Mouse (Mus musculus): ENCODE data around the gene Neu1. TPM values are rescaled to one million over a fixed set of nuclear protein-coding genes. Genes with fewer than 3 reads are reported as not detected.

The Neu1 gene
- total and polyA plus RNA-seq, 3 experiments, result 12.0 to 17.2 (median 12.6) TPM

DNA sequence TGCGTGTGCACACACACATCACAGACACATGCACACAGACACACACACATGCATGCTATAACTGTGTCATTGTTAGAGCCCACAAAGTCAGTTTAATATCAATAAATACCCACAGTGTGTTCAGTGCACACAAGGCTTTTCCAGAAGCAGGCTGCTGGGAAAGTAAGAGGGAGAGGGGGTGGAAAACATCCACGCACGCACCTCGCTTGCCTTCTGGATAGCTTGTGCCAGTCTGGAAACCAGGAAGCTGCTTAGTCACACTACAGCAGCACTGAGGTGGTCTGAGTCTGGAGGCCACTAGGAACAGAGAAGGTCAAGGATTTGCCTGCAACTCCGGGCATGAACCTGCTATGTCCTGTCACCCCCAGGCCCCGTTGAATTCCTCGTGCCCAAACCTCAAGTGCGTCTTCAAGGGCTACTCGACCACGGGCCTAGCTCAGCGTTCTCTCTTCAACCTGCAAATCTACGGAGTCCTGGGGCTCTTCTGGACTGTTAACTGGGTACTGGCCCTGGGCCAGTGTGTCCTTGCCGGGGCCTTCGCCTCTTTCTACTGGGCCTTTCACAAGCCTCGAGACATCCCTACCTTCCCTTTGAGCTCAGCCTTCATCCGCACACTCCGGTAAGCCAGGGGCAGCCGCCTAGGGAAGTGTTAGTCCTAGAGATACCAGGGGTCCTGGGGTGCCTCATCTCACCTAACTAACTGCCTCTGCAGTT lies 3.6 kb upstream of the Neu1 start:
- no peak for ATAC-seq (ENCODE audit: extremely low read depth, insufficient number of reproducible peaks, low FRiP score, poor library complexity, severe bottlenecking)
- Histone ChIP-seq H3K9me3 (replicated peaks) (no peaks in the 10 kb centered on the region), H3K36me3 (replicated peaks) (peaks cover 1% of the 10 kb centered on the region), H3K4me3 (ENCODE audit: low read depth, low read length) (no peak overlapping the region), H3K27me3 (ENCODE audit: insufficient read depth, low read length) (peaks cover 28% of the 10 kb centered on the region), H3K4me1 (ENCODE audit: insufficient read depth, low read depth, low read length) (peaks cover 31% of the 10 kb centered on the region)
- no peak for DNase-seq (ENCODE audit: low spot score)
- no peak for TF ChIP-seq POLR2AphosphoS5 (IDR thresholded peaks at IDR 0.05; ENCODE audit: insufficient replicate concordance, low read depth, low read length)
- TF ChIP-seq CTCF (IDR thresholded peaks at IDR 0.05; ENCODE audit: low read depth, low read length), result no peak
- no peak for TF ChIP-seq TAL1 (conservative IDR thresholded peaks at IDR 0.05; ENCODE audit: low read depth, low read length)
- TF ChIP-seq GATA2 (IDR thresholded peaks at IDR 0.05; ENCODE audit: borderline replicate concordance, low read depth, low read length), result no peak
- TF ChIP-seq GATA1 (IDR thresholded peaks at IDR 0.05; ENCODE audit: borderline replicate concordance, low read length), result no peak

GRCm38 (mm10) chr17:34928841-34929240 lies 2.2 kb upstream of the Neu1 start:
- no peak for ATAC-seq (ENCODE audit: extremely low read depth, insufficient number of reproducible peaks, low FRiP score, poor library complexity, severe bottlenecking)
- Histone ChIP-seq H3K4me1 (ENCODE audit: insufficient read depth, low read depth, low read length) (peaks cover 26% of the 10 kb centered on the region), H3K36me3 (replicated peaks) (peaks cover 13% of the 10 kb centered on the region), H3K27me3 (ENCODE audit: insufficient read depth, low read length) (peaks cover 16% of the 10 kb centered on the region), H3K9me3 (replicated peaks) (no peaks in the 10 kb centered on the region), H3K4me3 (ENCODE audit: low read depth, low read length) (no peak overlapping the region)
- TF ChIP-seq CTCF (IDR thresholded peaks at IDR 0.05; ENCODE audit: low read depth, low read length) (no peak), POLR2AphosphoS5 (IDR thresholded peaks at IDR 0.05; ENCODE audit: insufficient replicate concordance, low read depth, low read length) (no peak), GATA1 (IDR thresholded peaks at IDR 0.05; ENCODE audit: borderline replicate concordance, low read length) (no peak), TAL1 (conservative IDR thresholded peaks at IDR 0.05; ENCODE audit: low read depth, low read length) (no peak), GATA2 (IDR thresholded peaks at IDR 0.05; ENCODE audit: borderline replicate concordance, low read depth, low read length) (no peak)
- no peak for DNase-seq (ENCODE audit: low spot score)

DNA sequence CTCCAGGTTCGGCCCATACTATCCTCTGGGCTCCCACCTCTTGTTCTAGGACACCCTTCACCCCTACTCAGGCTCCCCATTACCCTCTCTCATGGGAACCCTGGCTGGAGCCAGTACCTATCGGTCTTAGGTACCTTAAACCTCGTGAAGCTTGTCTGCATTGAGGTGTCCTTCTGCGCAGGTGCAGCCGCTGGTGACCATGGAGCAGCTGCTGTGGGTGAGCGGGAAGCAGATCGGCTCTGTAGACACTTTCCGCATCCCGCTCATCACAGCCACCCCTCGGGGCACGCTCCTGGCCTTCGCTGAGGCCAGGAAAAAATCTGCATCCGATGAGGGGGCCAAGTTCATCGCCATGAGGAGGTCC lies 664 bp downstream of the Neu1 start:
- DNase-seq (ENCODE audit: low spot score) (no peak), ATAC-seq (ENCODE audit: extremely low read depth, insufficient number of reproducible peaks, low FRiP score, poor library complexity, severe bottlenecking) (no peak)
- no peaks in the 10 kb centered on the region for H3K9me3 ChIP-seq (replicated peaks)
- H3K36me3 ChIP-seq (replicated peaks), result peaks cover 38% of the 10 kb centered on the region
- TF ChIP-seq GATA2 (IDR thresholded peaks at IDR 0.05; ENCODE audit: borderline replicate concordance, low read depth, low read length) (no peak), GATA1 (IDR thresholded peaks at IDR 0.05; ENCODE audit: borderline replicate concordance, low read length) (no peak), TAL1 (conservative IDR thresholded peaks at IDR 0.05; ENCODE audit: low read depth, low read length) (no peak), POLR2AphosphoS5 (IDR thresholded peaks at IDR 0.05; ENCODE audit: insufficient replicate concordance, low read depth, low read length) (no peak), CTCF (IDR thresholded peaks at IDR 0.05; ENCODE audit: low read depth, low read length) (no peak)
- peak overlapping the region; percentile 94 for H3K4me3 ChIP-seq (ENCODE audit: low read depth, low read length)
- H3K4me1 ChIP-seq (ENCODE audit: insufficient read depth, low read depth, low read length), result peaks cover 26% of the 10 kb centered on the region
- peaks cover 10% of the 10 kb centered on the region; the same call in 1 of the 2 replicates for H3K27me3 ChIP-seq (ENCODE audit: insufficient read depth, low read length)

- DNase-seq (ENCODE audit: low spot score) (no peak), ATAC-seq (ENCODE audit: extremely low read depth, insufficient number of reproducible peaks, low FRiP score, poor library complexity, severe bottlenecking) (no peak)
- no peaks in the 10 kb centered on the region for H3K9me3 ChIP-seq (replicated peaks)
- peaks cover 38% of the 10 kb centered on the region for H3K36me3 ChIP-seq (replicated peaks)
- H3K4me3 ChIP-seq (ENCODE audit: low read depth, low read length), result no peak overlapping the region; the same call in 1 of the 2 replicates
- peaks cover 10% of the 10 kb centered on the region; the same call in 1 of the 2 replicates for H3K27me3 ChIP-seq (ENCODE audit: insufficient read depth, low read length)
- TF ChIP-seq TAL1 (conservative IDR thresholded peaks at IDR 0.05; ENCODE audit: low read depth, low read length) (no peak), GATA2 (IDR thresholded peaks at IDR 0.05; ENCODE audit: borderline replicate concordance, low read depth, low read length) (no peak), POLR2AphosphoS5 (IDR thresholded peaks at IDR 0.05; ENCODE audit: insufficient replicate concordance, low read depth, low read length) (no peak), CTCF (IDR thresholded peaks at IDR 0.05; ENCODE audit: low read depth, low read length) (no peak), GATA1 (IDR thresholded peaks at IDR 0.05; ENCODE audit: borderline replicate concordance, low read length) (no peak)
- peaks cover 24% of the 10 kb centered on the region for H3K4me1 ChIP-seq (ENCODE audit: insufficient read depth, low read depth, low read length)
Measured at GRCm38 (mm10) chr17:34932287-34932686, 1.2 kb downstream of the Neu1 start.

DNA sequence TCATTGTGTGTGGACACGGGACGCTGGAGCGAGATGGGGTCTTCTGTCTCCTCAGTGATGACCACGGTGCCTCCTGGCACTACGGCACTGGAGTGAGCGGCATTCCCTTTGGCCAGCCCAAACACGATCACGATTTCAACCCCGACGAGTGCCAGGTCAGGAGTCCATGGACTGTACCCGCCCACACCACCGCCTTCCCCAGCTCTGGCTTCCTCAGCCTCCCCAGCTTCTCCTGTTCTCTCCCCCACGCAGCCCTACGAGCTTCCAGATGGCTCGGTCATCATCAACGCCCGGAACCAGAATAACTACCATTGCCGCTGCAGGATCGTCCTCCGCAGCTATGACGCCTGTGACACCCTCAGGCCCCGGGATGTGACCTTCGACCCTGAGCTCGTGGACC lies 3.0 kb downstream of the Neu1 start:
- DNase-seq (ENCODE audit: low spot score) (no peak), ATAC-seq (ENCODE audit: extremely low read depth, insufficient number of reproducible peaks, low FRiP score, poor library complexity, severe bottlenecking) (no peak)
- peaks cover 24% of the 10 kb centered on the region for H3K4me1 ChIP-seq (ENCODE audit: insufficient read depth, low read depth, low read length)
- H3K27me3 ChIP-seq (ENCODE audit: insufficient read depth, low read length), result no peaks in the 10 kb centered on the region
- H3K4me3 ChIP-seq (ENCODE audit: low read depth, low read length), result peak overlapping the region; percentile 9; the same call in 1 of the 2 replicates
- peaks cover 40% of the 10 kb centered on the region for H3K36me3 ChIP-seq (replicated peaks)
- no peak for TF ChIP-seq TAL1 (conservative IDR thresholded peaks at IDR 0.05; ENCODE audit: low read depth, low read length)
- H3K9me3 ChIP-seq (replicated peaks), result no peaks in the 10 kb centered on the region

DNA sequence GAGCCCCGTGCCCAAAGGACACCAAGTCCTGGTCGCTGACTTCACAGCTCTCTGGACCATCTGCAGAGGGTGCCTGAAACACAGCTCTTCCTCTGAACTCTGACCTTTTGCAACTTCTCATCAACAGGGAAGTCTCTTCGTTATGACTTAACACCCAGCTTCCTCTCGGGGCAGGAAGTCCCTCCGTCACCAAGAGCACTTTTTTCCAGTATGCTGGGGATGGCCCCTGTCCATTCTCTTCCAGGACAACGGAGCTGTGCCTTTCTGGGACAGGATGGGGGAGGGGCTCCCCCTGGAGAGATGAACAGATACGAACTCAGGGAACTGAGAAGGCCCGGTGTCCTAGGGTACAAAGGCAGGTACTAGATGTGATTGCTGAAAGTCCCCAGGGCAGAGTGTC lies 3.8 kb downstream of the Neu1 start:
- TF ChIP-seq TAL1 (conservative IDR thresholded peaks at IDR 0.05; ENCODE audit: low read depth, low read length), result no peak
- TF ChIP-seq POLR2AphosphoS5 (IDR thresholded peaks at IDR 0.05; ENCODE audit: insufficient replicate concordance, low read depth, low read length), result no peak
- TF ChIP-seq GATA1 (IDR thresholded peaks at IDR 0.05; ENCODE audit: borderline replicate concordance, low read length), result no peak
- TF ChIP-seq GATA2 (IDR thresholded peaks at IDR 0.05; ENCODE audit: borderline replicate concordance, low read depth, low read length), result no peak
- TF ChIP-seq CTCF (IDR thresholded peaks at IDR 0.05; ENCODE audit: low read depth, low read length), result no peak
- Histone ChIP-seq H3K4me1 (ENCODE audit: insufficient read depth, low read depth, low read length) (peaks cover 28% of the 10 kb centered on the region), H3K27me3 (ENCODE audit: insufficient read depth, low read length) (0 out of 2 replicates have a peak, but pooled peaks cover 2% of the 10 kb centered on the region), H3K36me3 (replicated peaks) (peaks cover 40% of the 10 kb centered on the region), H3K4me3 (ENCODE audit: low read depth, low read length) (no peak overlapping the region), H3K9me3 (replicated peaks) (no peaks in the 10 kb centered on the region)
- ATAC-seq (ENCODE audit: extremely low read depth, insufficient number of reproducible peaks, low FRiP score, poor library complexity, severe bottlenecking) (no peak), DNase-seq (ENCODE audit: low spot score) (no peak)
